Mouse (Mus musculus) R1 (cell line): ENCODE data around the gene Pard3.

Experiments
- DNase-seq: peaks from one replicate; pipeline ENCODE4 v3.0.0-alpha.2; 2018; ENCODE audit warnings: low read depth, low spot score

The Pard3 gene

GRCm38 (mm10) chr8:127229325-127230232 is 165.9 kb downstream of the Pard3 start:
- no peak for DNase-seq

DNA sequence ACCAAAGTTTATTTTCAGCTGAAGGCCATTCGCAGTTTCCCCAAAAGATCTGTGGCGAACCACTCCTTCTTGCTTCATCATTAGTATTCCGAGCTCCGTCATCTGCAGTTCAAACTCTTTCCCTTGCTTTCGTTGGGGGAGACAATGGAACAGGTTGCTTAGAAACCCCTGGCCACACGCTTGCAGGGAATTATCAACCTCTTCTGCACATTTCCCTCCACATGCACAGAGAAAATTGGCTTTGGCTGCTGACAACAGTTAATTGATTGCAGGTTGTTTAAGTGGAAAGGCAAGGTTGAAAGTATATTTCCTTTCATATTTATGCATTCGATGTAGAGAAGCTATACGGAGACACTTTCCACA is 166.5 kb downstream of the Pard3 start:
- DNase-seq = no peak

DNA sequence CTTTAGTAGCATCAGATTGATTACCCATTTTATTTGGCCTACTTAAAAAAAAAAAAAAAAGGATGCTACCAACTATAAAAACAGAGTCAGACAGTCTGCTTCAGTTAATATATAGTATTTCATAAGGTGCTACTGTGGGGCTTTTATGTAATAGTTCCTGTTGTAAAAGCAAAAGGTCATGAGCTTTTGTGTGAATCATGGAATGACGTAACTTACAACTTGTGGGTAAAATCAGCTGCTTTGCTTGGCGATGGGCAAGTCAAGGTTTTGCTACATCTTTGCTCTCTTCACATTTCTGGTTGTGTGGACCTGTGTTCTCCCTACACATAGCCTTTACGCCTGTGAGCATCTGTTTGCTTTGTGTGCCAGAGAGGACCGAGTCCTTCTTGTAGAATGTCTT is 179.7 kb downstream of the Pard3 start:
- DNase-seq = no peak

DNA sequence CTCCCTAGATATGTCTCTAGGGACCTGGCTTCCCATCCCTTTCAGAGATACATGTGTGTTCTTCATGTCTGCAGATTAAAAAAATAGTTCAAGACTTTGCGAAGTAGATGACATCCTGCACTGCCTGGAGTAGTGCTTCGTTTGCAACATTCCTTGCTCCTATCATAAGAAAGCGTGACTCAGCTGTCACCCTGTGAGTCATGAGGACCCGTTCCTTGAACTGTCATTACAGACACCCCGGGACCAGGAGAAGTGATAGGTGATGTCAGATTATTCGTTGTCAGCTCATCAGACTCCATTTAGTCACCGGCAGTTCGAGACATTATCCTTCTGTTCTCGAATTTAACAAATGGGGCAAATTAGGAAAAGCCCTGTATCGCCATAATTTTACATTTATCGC is 180.1 kb downstream of the Pard3 start:
- DNase-seq = no peak

GRCm38 (mm10) chr8:127250746-127251145 is 187.1 kb downstream of the Pard3 start:
- no peak for DNase-seq

GRCm38 (mm10) chr8:127251476-127251875 is 187.8 kb downstream of the Pard3 start:
- no peak for DNase-seq

DNA sequence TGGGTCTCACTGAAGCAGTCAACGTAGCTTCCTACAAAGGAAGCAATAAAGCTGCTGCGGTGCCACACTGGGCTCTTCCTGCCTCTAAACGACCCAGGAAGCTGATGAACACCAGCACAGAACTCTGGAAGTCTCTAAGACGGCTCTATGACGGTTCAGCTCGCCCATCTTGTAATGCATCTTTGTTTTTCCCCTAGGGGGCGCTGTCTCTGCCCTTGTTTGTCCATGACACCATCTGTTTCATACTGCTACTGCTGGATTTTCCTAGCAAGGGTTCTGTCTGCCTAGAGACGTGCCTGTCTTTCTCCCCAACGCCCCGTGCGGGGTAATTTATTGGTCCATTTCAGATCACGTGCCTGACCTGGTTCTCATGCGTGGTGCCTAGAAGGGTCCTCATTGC is 188.3 kb downstream of the Pard3 start:
- DNase-seq = peak; percentile 80

- no peak for DNase-seq
Observed at GRCm38 (mm10) chr8:127254625-127255024, 190.9 kb downstream of the Pard3 start.

GRCm38 (mm10) chr8:127257086-127257485 is 193.4 kb downstream of the Pard3 start:
- DNase-seq = peak; percentile 54

DNA sequence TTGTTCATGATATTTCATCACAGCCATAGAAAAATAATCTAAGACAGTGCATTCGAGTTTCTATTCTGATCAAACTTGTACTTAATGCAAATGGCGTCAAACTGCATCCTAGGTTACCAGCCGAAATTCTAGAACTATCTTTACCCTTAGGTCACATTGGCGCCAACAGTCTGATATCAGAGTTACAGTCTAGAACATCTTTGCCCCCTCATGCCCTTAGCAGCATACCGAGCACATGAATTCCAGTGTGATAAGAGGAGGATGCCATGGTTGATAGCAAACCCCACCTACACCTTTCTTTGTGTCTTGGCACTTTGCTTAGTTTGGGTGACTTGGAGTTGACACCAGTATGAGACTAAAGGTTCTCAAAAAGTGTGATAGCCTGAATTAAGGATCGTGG is 197.4 kb downstream of the Pard3 start:
- no peak for DNase-seq

DNA sequence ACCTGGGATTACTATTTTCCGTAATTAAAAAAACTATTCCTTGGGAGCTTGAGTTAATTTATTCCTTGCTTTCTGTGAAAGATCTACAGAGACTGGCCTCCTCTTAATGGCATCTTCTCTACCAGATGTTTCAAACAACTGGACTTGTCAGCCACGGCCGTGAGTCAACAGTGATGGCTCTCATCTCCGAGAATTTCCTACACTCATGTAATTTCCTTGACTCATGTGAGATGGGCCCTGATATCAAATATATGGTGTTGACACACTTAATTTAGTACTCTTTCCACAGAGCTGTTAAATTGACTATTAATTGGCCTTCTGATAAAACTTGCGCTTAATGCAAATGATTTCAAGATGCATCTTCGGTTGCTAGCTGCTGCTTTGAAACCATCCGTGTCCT is 198.3 kb downstream of the Pard3 start:
- no peak for DNase-seq

GRCm38 (mm10) chr8:127262436-127262835 is 198.7 kb downstream of the Pard3 start:
- no peak for DNase-seq

GRCm38 (mm10) chr8:127262926-127263325 is 199.2 kb downstream of the Pard3 start:
- no peak for DNase-seq

DNA sequence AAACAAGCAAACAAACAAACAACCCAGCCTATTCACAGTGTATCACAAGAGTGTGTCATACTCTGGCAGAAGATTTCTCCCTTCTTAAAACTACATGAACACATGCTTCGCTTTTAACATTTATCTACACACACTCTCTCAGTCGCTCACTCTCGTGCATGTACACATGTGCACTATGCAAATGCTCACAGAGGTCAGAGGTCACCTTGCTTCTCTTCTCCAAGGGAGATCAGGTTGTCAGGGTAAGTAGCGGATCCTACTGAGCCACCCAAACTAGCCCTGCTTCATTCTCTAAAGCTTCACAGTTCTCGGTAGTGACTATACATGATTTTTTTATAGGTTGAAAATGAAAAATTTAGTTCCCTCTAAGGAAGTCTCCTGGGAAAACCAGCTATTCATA is 199.8 kb downstream of the Pard3 start:
- no peak for DNase-seq

DNA sequence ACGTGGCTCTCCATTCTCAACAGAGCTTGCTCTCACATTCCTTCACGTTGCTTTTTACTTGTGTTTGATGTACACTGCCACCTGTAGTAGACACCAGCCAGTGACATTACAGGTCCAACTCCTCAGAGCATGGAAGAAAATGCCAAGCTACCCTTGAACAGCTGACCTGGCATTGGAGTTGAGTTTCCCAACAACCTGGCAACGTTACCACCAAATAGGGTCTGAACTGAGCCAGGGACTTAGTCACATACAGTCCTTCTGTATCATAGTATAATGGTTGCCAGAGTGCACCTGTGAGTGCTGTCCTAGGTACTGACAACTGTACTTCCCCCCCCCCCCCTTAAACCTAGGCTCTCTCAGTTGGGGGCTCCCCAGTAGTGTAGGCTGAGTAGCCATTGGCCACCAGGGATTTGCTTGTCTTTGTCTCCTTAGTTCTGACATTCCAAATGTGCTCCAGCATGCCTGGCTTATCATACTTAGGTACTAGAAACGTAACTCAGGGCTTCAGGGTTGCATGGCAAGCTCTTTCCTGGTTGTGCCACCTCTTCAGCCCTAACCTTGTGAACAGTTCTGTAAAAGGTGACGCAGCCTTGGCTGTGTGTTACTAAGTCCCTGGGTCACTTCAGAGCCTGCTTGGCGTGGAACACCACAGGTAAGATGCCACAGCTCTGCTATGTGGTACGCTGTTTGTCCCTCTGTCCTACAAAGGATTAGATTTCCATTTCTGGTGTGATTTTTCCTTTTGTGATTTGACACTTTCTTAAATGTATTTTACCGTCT is 201.2 kb downstream of the Pard3 start:
- no peak for DNase-seq

GRCm38 (mm10) chr8:127266777-127267176 is 203.1 kb downstream of the Pard3 start:
- no peak for DNase-seq

DNA sequence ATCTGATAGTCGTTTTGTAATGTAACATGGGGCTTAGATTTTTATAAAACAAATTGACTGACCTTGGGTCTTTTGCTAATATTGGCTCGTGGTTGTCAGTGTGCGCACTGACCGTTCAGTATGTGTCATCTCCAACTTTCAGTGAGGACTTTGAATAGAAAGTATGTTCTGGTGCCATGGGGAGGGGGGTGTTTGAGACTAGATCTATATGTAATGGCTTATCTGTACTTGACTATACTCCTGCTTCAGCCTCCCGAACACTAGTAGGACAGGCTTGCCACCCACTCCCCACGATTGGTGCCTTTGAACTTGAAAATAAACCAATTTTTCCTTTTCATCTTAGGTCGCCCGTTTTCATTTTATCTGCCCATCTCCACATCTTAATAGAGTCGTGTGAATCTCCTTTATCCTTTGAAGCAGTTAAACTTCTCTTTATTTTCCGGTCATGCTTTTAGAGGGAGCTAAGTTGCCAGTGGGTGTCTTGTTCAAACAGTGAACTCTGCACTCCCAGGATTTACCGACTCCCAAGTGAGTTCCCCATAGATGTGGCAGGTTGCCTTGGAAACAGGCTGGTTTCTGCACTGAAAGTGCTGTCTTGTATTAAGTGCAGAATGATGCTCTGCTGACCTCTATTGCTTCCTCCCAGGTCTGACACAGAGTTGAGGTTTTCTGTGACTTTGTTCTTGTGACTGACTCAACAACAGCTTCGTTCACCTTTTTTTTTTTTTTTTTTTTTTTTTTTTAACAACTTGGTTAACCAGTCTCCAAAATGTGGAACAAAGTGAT is 204.7 kb downstream of the Pard3 start:
- DNase-seq = peak; percentile 54

DNA sequence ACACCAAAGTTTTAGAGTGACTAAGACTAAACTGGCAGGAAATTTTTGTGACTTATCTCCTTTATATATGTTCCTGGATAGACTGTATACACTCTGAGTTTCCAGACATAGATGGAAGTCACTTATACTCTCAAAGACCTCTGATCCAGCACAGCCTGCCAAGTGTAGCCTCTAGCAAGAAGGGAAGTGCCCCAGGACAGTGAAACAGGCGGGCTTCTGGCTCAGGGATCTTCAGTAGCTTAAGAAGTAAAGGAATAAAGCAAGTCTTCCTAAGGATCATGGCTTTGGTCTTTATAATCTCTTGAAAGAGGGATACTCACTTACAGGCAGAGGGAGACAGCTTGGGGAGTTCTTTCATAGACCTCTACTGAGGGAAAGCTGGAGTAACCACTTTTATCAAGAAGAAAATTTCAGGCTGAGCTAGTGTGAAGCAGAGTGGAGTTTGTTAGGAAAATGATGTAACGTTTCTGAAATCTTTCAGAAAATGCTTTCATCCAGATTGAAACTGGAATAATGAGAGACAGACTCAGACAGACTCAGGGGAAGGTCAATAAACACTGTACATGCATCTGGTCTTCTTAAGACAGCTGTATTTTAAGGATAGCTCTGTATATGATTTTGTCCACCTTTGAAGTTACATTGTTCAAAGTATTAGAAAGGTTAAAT is 205.5 kb downstream of the Pard3 start:
- DNase-seq = no peak

GRCm38 (mm10) chr8:127271186-127271585 is 207.5 kb downstream of the Pard3 start:
- DNase-seq = no peak

- no peak for DNase-seq
Observed at GRCm38 (mm10) chr8:127280299-127280974, 216.7 kb downstream of the Pard3 start.

GRCm38 (mm10) chr8:127281035-127281434 is 217.3 kb downstream of the Pard3 start:
- no peak for DNase-seq
